8 mouse cellular contexts compared by ENCODE assay signal in the genomic region with DNA sequence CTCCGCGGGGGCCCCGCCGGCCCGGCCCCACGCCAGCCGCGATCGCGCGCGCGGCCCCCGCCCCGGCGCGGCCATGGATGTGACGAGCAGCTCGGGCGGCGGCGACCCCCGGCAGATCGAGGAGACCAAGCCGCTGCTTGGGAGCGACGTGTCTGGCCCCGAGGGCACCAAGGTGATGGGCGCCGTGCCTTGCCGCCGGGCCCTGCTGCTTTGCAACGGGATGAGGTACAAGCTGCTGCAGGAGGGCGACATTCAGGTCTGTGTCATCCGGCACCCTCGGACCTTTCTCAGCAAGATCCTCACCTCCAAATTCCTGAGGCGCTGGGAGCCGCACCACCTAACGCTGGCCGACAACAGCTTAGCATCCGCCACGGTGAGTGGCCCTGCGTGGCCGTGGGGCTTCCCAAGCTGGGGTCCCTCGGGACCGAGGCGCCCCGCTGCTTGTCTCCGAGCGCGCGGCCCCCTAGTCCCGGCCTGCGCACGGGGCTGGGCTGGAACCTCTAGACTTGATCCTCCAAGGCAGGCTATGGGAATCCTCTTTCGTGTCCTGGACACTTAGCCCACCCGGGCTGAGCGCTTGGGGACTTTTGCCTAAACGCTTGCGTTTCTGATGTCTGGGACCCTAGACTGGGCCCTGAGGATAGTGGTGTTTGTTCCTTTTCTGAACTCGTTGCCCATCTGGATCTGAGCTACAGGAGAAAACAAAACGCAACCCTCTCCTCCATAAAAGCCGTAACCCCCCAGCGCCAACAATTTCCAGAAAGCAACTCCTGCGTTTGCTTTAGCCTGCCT. TPM values are rescaled to one million over a fixed set of nuclear protein-coding genes. Genes with fewer than 3 reads are reported as not detected.
A peak's percentile ranks its signal among the peaks of the same experiment; 100 is the strongest.
DNase-seq lines count a peak whose midpoint lies in the region; ATAC-seq and TF ChIP-seq lines count a peak whose summit lies in the region.

A gene (plus strand): TSS at position 36 of the 792 bp plus-strand sequence.

- no peak for TF ChIP-seq CTCF in lung, adult 2 months (IDR thresholded peaks at IDR 0.05; ENCODE audit: insufficient read depth, low read length)

- peak; percentile 62 for DNase-seq in lung, adult 2 months
- DNase-seq in lung, postnatal 25 days (ENCODE audit: low spot score) = no peak
- peak; percentile 38 for DNase-seq in c-Kit-positive CD71-positive TER-119-positive erythroid progenitor cells, embryonic 14.5 days (ENCODE audit: low spot score)
- peak; percentile 41 to 59 for DNase-seq in heart, postnatal 36 days
- peak in 1 of 2 experiments; percentile 54 for DNase-seq in layer of hippocampus, postnatal 14 days (ENCODE audit: low spot score in 2 of 2)
- DNase-seq in spleen, postnatal 10 days (ENCODE audit: low spot score in 2 of 2) = peak; percentile 67 to 78

- under 1% methylated on average over 60 of the region's 65 CpGs for WGBS in lung, adult 2 months
- under 1% methylated on average over 63 of the region's 65 CpGs for WGBS in forebrain, embryonic 13.5 days
- under 1% methylated on average over 65 of the region's 65 CpGs for WGBS in macrophage (ENCODE audit: missing documents)

- H3K9me3 ChIP-seq in forebrain, embryonic 13.5 days (replicated peaks) = 0 out of 2 replicates have a peak, but pooled peaks cover 2% of the 10 kb centered on the region

- intact Hi-C loops in heart, postnatal 36 days (cut with DNase I) = loop anchor here (2.0 to 5.0 kb wide), 2 partner anchors 42 to 110 kb away; no protein-coding TSS in a partner anchor

- TF ChIP-seq POLR2A in lung, adult 2 months (IDR thresholded peaks at IDR 0.05; ENCODE audit: borderline replicate concordance, extremely low read depth, low read depth, low read length) = no peak

- no peaks in the 10 kb centered on the region for H3K36me3 ChIP-seq in forebrain, embryonic 13.5 days (ENCODE audit: poor library complexity, severe bottlenecking)
- no peaks in the 10 kb centered on the region for H3K36me3 ChIP-seq in macrophage (ENCODE audit: inconsistent target)

- no peaks in the 10 kb centered on the region for H3K27me3 ChIP-seq in forebrain, embryonic 13.5 days

- ATAC-seq in forebrain, embryonic 13.5 days = peak; percentile 22; the same call in 1 of the 2 replicates

- peak within 1 kb of the TSS; percentile 94 for H3K4me3 ChIP-seq in lung, adult 2 months (replicated peaks; ENCODE audit: extremely low read depth, low read depth, low read length)
- peak within 1 kb of the TSS; percentile 98 for H3K4me3 ChIP-seq in forebrain, embryonic 13.5 days
- H3K4me3 ChIP-seq in macrophage (ENCODE audit: inconsistent target) = peak within 1 kb of the TSS; percentile 83

- H3K4me2 ChIP-seq in forebrain, embryonic 13.5 days = peak within 1 kb of the TSS; percentile 92

- peaks cover 53% of the 10 kb centered on the region for H3K79me2 ChIP-seq in macrophage (ENCODE audit: inconsistent target)

- H3K4me1 ChIP-seq in lung, adult 2 months (ENCODE audit: control insufficient read depth, insufficient read depth, low read length) = peaks cover 19% of the 10 kb centered on the region
- peaks cover 42% of the 10 kb centered on the region for H3K4me1 ChIP-seq in forebrain, embryonic 13.5 days

- H3K9ac ChIP-seq in forebrain, embryonic 13.5 days = peak within 1 kb of the TSS; percentile 98

- peak within 1 kb of the TSS; percentile 90 for H3K27ac ChIP-seq in forebrain, embryonic 13.5 days
- H3K27ac ChIP-seq in macrophage = peak within 1 kb of the TSS; percentile 92

RNA-seq across cellular contexts. Expression of the gene that starts here (rescaled TPM):
- polyA plus RNA-seq in lung, adult 2 months (2012; rRNA removed) = 53.1 and 62.3 TPM in 2 replicates
- 39.0 and 45.4 TPM in 2 replicates for polyA plus RNA-seq in forebrain, embryonic 13.5 days (2015; fragmentation: Nextera tagmentation; extraction: Ambion mirVana)
- 10 to 100 TPM; 20.3 to 25.1 TPM for total RNA-seq in heart, postnatal 36 days (2021)
- 100 to 1,000 TPM; 330 to 332 TPM for total RNA-seq in layer of hippocampus, postnatal 14 days (2021)
- 100 to 1,000 TPM in 23 of 26 experiments, 10 to 100 TPM in 3; 61.7 to 168 (median 115) TPM for total RNA-seq in macrophage (2018; cell fraction: chromatin; rRNA removed)
- 10 to 100 TPM; 66.7 to 95.6 (median 83.4) TPM for total RNA-seq in macrophage (2018; cell fraction: cytosol; rRNA removed)
- total RNA-seq in macrophage (2018; cell fraction: nucleus; rRNA removed) = 10 to 100 TPM; 49.1 to 97.6 (median 85.9) TPM
- polyA plus RNA-seq in macrophage (2018) = 47.6 to 64.8 TPM (median 62.8 TPM) in 3 replicates

Comparison
In these comparisons a context has a peak if more than half of its experiments do, and no peak if none do; other contexts are left out.
1. RNA of the gene that starts here (total RNA-seq): 330 to 332 TPM in layer of hippocampus, postnatal 14 days; 20.3 to 25.1 TPM in heart, postnatal 36 days; every median in the first group is over 10 times any median in the second.
2. Peak in every context shown above with its lines, with median percentiles within 50 percentile points of each other: H3K4me3 ChIP-seq.